Mouse (Mus musculus) liver, embryonic 16.5 days (tissue): Measurements from ENCODE around the gene Amotl2. TPM values are rescaled to one million over a fixed set of nuclear protein-coding genes. Genes with fewer than 3 reads are reported as not detected.
"Not testable (repeated sequence)": the region's sequence is repeated elsewhere in the genome, so short reads cannot be mapped to it uniquely, and the experiment has no call there.

Experiments
- ATAC-seq: fragments of 200-750 bp; cut with Nextera tagmentation; 2 replicates; pipeline ENCODE4 v1.8.0; 2017; ENCODE audit warnings: low read depth, mild to moderate bottlenecking, moderate number of reproducible peaks, moderate library complexity
- H3K27ac ChIP-seq: fragments of 300-500 bp; sonication (generic); 2 replicates; pipeline ENCODE4 v1.5.1; 2014; ENCODE audit warnings: mild to moderate bottlenecking, low read length
- H3K27me3 ChIP-seq: fragments of 300-500 bp; sonication (generic); 2 replicates; pipeline ENCODE4 v1.6.1; 2014; ENCODE audit warnings: low read depth, low read length, mixed read lengths; ENCODE audit not compliant: control insufficient read depth, insufficient read depth
- H3K36me3 ChIP-seq: fragments of 300-500 bp; sonication (generic); 2 replicates; pipeline ENCODE4 v1.6.1; 2014; ENCODE audit warnings: mild to moderate bottlenecking; ENCODE audit not compliant: control insufficient read depth, insufficient read depth
- H3K4me1 ChIP-seq: fragments of 300-500 bp; sonication (generic); 2 replicates; pipeline ENCODE4 v1.6.1; 2014; ENCODE audit warnings: low read depth, low read length, mixed read lengths; ENCODE audit not compliant: control insufficient read depth
- H3K4me2 ChIP-seq: fragments of 300-500 bp; sonication (generic); 2 replicates; pipeline ENCODE4 v1.6.1; 2014; ENCODE audit warnings: low read depth, low read length, mixed read lengths
- H3K4me3 ChIP-seq: fragments of 300-500 bp; sonication (generic); 2 replicates; pipeline ENCODE4 v1.5.1; 2014; ENCODE audit warnings: low read depth, mild to moderate bottlenecking, low read length
- H3K9ac ChIP-seq: fragments of 300-500 bp; sonication (generic); 2 replicates; pipeline ENCODE4 v1.6.1; 2014; ENCODE audit warnings: low read depth, low read length
- H3K9me3 ChIP-seq: fragments of 300-500 bp; sonication (generic); replicated peaks from 2 replicates; pipeline ENCODE4 v1.6.1; 2016; ENCODE audit warnings: low read length; ENCODE audit not compliant: control insufficient read depth
- WGBS: fragments of 180-500 bp; shearing (Covaris S2); extraction: QIAGEN DNeasy Blood & Tissue Kit; methylation state at CpG from one replicate; pipeline ENCODE4 v1.1.7; 2014; ENCODE audit not compliant: insufficient replicate concordance; 5-methylcytosine and 5-hydroxymethylcytosine counted together
- polyA plus RNA-seq: library from polyadenylated mRNA; unstranded; fragments of >200 nt; fragmentation: Nextera tagmentation; extraction: Ambion mirVana; gene quantifications from 2 replicates; pipeline ENCODE4 v1.2.1, GENCODE M21; 2015

Gene Amotl2
- polyA plus RNA-seq, 1 experiment from 2014 or later: 5.4 TPM

DNA sequence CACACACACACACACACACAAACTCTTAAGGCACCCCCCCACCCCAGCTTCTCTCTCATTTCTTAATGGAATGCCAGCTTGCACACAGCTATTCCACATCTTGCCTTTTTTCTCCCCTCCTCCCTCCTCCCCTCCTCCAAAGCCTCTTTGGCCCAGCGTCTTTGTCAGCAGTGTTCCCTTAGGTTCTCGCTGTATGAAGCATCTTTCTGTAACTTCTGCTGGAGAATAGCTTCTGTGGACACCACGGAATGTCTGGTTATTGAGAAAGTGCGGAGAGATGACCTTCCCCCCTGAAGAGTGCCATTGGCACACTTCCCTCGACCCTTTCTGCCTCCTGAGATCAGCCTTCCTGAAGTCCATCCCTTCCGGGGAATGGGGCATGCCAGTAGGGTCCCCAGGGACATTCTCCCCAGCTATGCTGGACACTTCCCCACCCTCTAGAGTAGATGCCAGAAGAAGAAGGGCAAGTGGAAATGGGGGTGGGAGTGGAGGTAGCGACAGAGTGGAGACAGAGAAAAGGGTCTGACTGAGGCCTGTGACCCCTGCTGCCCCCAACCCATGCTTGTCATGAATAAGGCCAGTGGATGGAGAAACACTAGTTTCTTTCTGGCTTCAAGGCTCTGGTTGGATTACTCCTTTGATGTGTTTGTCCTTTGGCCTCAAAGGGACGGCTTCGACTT, 39.3 kb downstream of the Amotl2 start:
- Histone ChIP-seq H3K36me3 (no peaks in the 10 kb centered on the region), H3K4me2 (no peak overlapping the region), H3K9me3 (no peaks in the 10 kb centered on the region), H3K4me1 (no peaks in the 10 kb centered on the region), H3K4me3 (no peak overlapping the region), H3K27me3 (no peaks in the 10 kb centered on the region), H3K27ac (no peak overlapping the region), H3K9ac (no peak overlapping the region)
- WGBS: 63% methylated on average over 9 of the region's 9 CpGs
- no peak for ATAC-seq

- Histone ChIP-seq H3K9me3 (no peaks in the 10 kb centered on the region), H3K27ac (no peak overlapping the region), H3K4me2 (no peak overlapping the region), H3K36me3 (no peaks in the 10 kb centered on the region), H3K4me1 (no peaks in the 10 kb centered on the region), H3K4me3 (no peak overlapping the region), H3K27me3 (no peaks in the 10 kb centered on the region), H3K9ac (no peak overlapping the region)
- 54% methylated on average over 14 of the region's 14 CpGs for WGBS
- no peak for ATAC-seq
Observed at GRCm38 (mm10) chr9:102756352-102756751, 39.9 kb downstream of the Amotl2 start.

- H3K4me2 ChIP-seq: no peak overlapping the region
- no peaks in the 10 kb centered on the region for H3K27me3 ChIP-seq
- no peaks in the 10 kb centered on the region for H3K36me3 ChIP-seq
- 32% methylated on average over 1 of the region's 1 CpGs for WGBS
- H3K27ac ChIP-seq: no peak overlapping the region
- no peak for ATAC-seq
- H3K9me3 ChIP-seq: no peaks in the 10 kb centered on the region
- H3K4me3 ChIP-seq: no peak overlapping the region
- no peak overlapping the region for H3K9ac ChIP-seq
- H3K4me1 ChIP-seq: no peaks in the 10 kb centered on the region
Observed at GRCm38 (mm10) chr9:102758851-102759250, 42.4 kb downstream of the Amotl2 start.

- H3K9me3 ChIP-seq: no peaks in the 10 kb centered on the region
- 38% methylated on average over 5 of the region's 5 CpGs for WGBS
- H3K4me3 ChIP-seq: no peak overlapping the region
- no peak for ATAC-seq
- no peaks in the 10 kb centered on the region for H3K27me3 ChIP-seq
- H3K27ac ChIP-seq: no peak overlapping the region
- no peaks in the 10 kb centered on the region for H3K36me3 ChIP-seq
- no peaks in the 10 kb centered on the region for H3K4me1 ChIP-seq
- H3K9ac ChIP-seq: no peak overlapping the region
- no peak overlapping the region for H3K4me2 ChIP-seq
Observed at GRCm38 (mm10) chr9:102759581-102760001, 43.1 kb downstream of the Amotl2 start.

- H3K9ac ChIP-seq: no peak overlapping the region
- H3K4me3 ChIP-seq: no peak overlapping the region
- ATAC-seq: no peak
- 70% methylated on average over 7 of the region's 7 CpGs for WGBS
- no peaks in the 10 kb centered on the region for H3K4me1 ChIP-seq
- H3K9me3 ChIP-seq: no peaks in the 10 kb centered on the region
- no peak overlapping the region for H3K4me2 ChIP-seq
- no peaks in the 10 kb centered on the region for H3K36me3 ChIP-seq
- no peaks in the 10 kb centered on the region for H3K27me3 ChIP-seq
- H3K27ac ChIP-seq: no peak overlapping the region
Observed at GRCm38 (mm10) chr9:102761599-102761998, 45.1 kb downstream of the Amotl2 start.

DNA sequence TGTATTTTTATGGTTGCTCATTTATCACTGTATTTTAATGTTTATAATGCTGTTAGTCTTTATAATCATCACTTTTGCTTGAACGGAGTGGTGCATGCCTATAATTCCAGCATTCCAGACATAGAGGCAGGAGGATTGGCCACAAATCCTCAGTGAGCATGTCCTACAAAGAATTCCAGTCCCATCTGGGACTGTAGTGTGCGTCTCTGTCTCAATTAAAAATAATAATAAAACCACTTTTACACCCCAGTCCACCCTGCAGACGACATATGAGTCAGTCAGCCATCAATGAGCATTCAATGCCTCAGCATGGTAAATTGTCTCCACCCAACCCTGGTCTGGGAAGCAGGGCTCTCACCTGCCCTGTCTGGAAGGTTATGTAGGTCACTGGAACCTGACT, 46.4 kb downstream of the Amotl2 start:
- Histone ChIP-seq H3K27ac (no peak overlapping the region), H3K4me3 (no peak overlapping the region), H3K4me1 (no peaks in the 10 kb centered on the region), H3K9ac (no peak overlapping the region), H3K36me3 (no peaks in the 10 kb centered on the region), H3K4me2 (no peak overlapping the region), H3K27me3 (no peaks in the 10 kb centered on the region), H3K9me3 (no peaks in the 10 kb centered on the region)
- WGBS: 53% methylated on average over 3 of the region's 3 CpGs
- ATAC-seq: no peak

- 51% methylated on average over 8 of the region's 8 CpGs for WGBS
- Histone ChIP-seq H3K27me3 (no peaks in the 10 kb centered on the region), H3K27ac (no peak overlapping the region)
Observed at GRCm38 (mm10) chr9:102763520-102763919, 47.0 kb downstream of the Amotl2 start.

DNA sequence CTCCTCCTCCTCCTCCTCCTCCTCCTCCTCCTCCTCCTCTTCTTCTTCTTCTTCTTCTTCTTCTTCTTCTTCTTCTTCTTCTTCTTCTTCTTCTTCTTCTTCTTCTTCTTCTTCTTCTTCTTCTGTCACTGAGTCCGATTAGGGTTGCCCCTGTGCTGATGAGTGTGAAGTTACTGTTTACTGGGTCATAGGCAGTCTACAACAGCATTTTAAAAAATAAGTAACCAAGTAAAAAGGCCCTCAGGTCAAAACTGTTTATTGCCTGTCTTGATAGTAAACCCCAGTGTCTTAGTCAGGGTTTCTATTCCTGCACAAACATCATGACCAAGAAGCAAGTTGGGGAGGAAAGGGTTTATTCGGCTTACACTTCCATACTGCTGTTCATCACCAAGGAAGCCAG, 48.1 kb downstream of the Amotl2 start:
- H3K27ac ChIP-seq, H3K27me3 ChIP-seq, H3K4me2 ChIP-seq, H3K9me3 ChIP-seq, H3K36me3 ChIP-seq, ATAC-seq, H3K9ac ChIP-seq, H3K4me3 ChIP-seq, H3K4me1 ChIP-seq: not testable (repeated sequence)
- 65% methylated on average over 1 of the region's 2 CpGs for WGBS

More at GRCm38 (mm10) chr9:102763520-102763919, 47.0 kb downstream of the Amotl2 start:
- ATAC-seq: no peak
- Histone ChIP-seq H3K4me1 (no peaks in the 10 kb centered on the region), H3K36me3 (no peaks in the 10 kb centered on the region), H3K4me3 (no peak overlapping the region), H3K9me3 (no peaks in the 10 kb centered on the region), H3K4me2 (no peak overlapping the region), H3K9ac (no peak overlapping the region)

DNA sequence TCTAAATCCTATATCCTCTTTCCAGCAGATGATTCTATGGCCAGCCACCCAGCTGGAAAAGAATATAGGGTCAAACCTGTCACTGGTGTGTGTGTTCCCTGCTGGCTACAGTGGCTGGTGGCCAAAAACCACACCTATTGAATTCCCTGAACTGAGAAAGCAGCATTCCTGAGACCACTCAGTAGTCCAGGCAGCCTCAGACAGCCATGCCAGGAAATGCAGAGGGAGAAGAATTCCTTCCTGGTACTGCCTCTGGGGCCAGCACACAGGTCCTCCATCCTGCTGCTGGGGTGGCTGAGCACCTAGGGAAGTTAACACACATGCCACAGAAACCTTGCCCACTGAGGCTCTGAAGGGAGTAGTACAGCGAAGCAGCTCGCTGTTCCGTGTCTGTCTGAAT, 50.3 kb downstream of the Amotl2 start:
- H3K27ac ChIP-seq: no peak overlapping the region
- no peak overlapping the region for H3K4me2 ChIP-seq
- no peak overlapping the region for H3K9ac ChIP-seq
- no peak overlapping the region for H3K4me3 ChIP-seq
- WGBS: 64% methylated on average over 3 of the region's 3 CpGs
- no peaks in the 10 kb centered on the region for H3K4me1 ChIP-seq
- no peak for ATAC-seq
- no peaks in the 10 kb centered on the region for H3K27me3 ChIP-seq
- H3K9me3 ChIP-seq: no peaks in the 10 kb centered on the region
- H3K36me3 ChIP-seq: no peaks in the 10 kb centered on the region
